Mouse (Mus musculus) kidney, postnatal 0 days (tissue): Measurements from ENCODE around the gene Map2k1. TPM values are rescaled to one million over a fixed set of nuclear protein-coding genes. Genes with fewer than 3 reads are reported as not detected.
"Not testable (repeated sequence)": the region's sequence is repeated elsewhere in the genome, so short reads cannot be mapped to it uniquely, and the experiment has no call there.

Experiments
- ATAC-seq: fragments of 200-750 bp; cut with Nextera tagmentation; replicated peaks from 2 replicates; pipeline ENCODE4 v1.8.0; 2017; ENCODE audit warnings: low read depth, moderate number of reproducible peaks, moderate TSS enrichment, moderate library complexity; ENCODE audit not compliant: low FRiP score
- DNase-seq: peaks from one replicate; pipeline ENCODE4 v3.0.0-alpha.2; 2016; ENCODE audit warnings: low spot score
- H3K27ac ChIP-seq: fragments of 300-500 bp; sonication (generic); 2 replicates; pipeline ENCODE4 v1.5.1; 2014; ENCODE audit warnings: mild to moderate bottlenecking
- H3K27me3 ChIP-seq: fragments of 300-500 bp; sonication (generic); 2 replicates; pipeline ENCODE4 v1.6.1; 2014; ENCODE audit warnings: low read length, mixed read lengths; ENCODE audit not compliant: insufficient read depth
- H3K36me3 ChIP-seq: fragments of 300-500 bp; sonication (generic); 2 replicates; pipeline ENCODE4 v1.6.1; 2014; ENCODE audit warnings: low read length, mixed read lengths; ENCODE audit not compliant: insufficient read depth
- H3K4me1 ChIP-seq: fragments of 300-500 bp; sonication (generic); replicated peaks from 2 replicates; pipeline ENCODE4 v1.6.1; 2014; ENCODE audit warnings: antibody characterized with exemption, low read length, mixed read lengths; ENCODE audit not compliant: insufficient read depth
- H3K4me2 ChIP-seq: fragments of 300-500 bp; sonication (generic); 2 replicates; pipeline ENCODE4 v1.6.1; 2014; ENCODE audit warnings: mild to moderate bottlenecking, low read length, moderate library complexity, mixed read lengths
- H3K4me3 ChIP-seq: fragments of 300-500 bp; sonication (generic); replicated peaks from 2 replicates; pipeline ENCODE4 v1.5.1; 2014; ENCODE audit warnings: low read depth, low read length
- H3K9ac ChIP-seq: fragments of 300-500 bp; sonication (generic); 2 replicates; pipeline ENCODE4 v1.6.1; 2014; ENCODE audit warnings: low read depth, low read length
- H3K9me3 ChIP-seq: fragments of 300-500 bp; sonication (generic); replicated peaks from 2 replicates; pipeline ENCODE4 v1.6.1; 2016; ENCODE audit warnings: low read length, inconsistent platforms, mixed read lengths
- CTCF ChIP-seq: IDR thresholded peaks from 2 replicates; pipeline ENCODE4 v1.5.1; 2016; ENCODE audit warnings: antibody characterized with exemption, low read depth, mild to moderate bottlenecking, moderate library complexity
- WGBS: fragments of 180-500 bp; shearing (Covaris S2); extraction: QIAGEN DNeasy Blood & Tissue Kit; methylation state at CpG from one replicate; pipeline ENCODE4 v1.1.7; 2014; 5-methylcytosine and 5-hydroxymethylcytosine counted together
- polyA plus RNA-seq: library from polyadenylated mRNA; unstranded; fragments of >200 nt; fragmentation: Nextera tagmentation; extraction: Ambion mirVana; gene quantifications from 2 replicates; pipeline ENCODE4 v1.2.1, GENCODE M21; 2015

The Map2k1 gene
- polyA plus RNA-seq, 1 experiment from 2014 or later: 81.6 TPM

DNA sequence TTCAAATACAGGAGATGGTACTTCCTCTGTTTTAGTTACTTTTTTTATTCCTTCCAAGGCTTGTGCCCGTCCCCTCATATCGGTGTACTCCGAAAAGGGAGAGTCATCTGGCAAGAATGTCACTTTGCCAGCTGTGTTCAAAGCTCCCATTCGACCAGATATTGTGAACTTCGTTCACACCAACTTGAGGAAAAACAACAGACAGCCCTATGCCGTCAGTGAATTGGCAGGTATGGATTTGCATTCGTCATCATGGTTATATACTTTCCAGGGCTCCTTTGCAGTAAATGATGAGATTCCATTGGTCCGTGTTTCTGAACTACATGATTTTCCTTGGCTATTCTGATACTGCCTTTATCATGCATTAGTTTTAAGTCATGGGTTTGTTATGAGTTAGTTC is 78.7 kb downstream of the Map2k1 start:
- DNase-seq (no peak), ATAC-seq (no peak)
- 60% methylated on average over 8 of the region's 8 CpGs for WGBS
- Histone ChIP-seq H3K4me2 (peak overlapping the region; percentile 62), H3K4me3 (0 out of 2 replicates have a peak overlapping the region, but pooled peaks have one; percentile 98), H3K9ac (0 out of 2 replicates have a peak overlapping the region, but pooled peaks have one; percentile 95), H3K9me3 (no peaks in the 10 kb centered on the region), H3K27ac (no peak overlapping the region), H3K4me1 (peaks cover 5% of the 10 kb centered on the region; the same call in 1 of the 2 replicates), H3K36me3 (peaks cover 32% of the 10 kb centered on the region), H3K27me3 (no peaks in the 10 kb centered on the region)
- no peak for TF ChIP-seq CTCF

- ATAC-seq: no peak
- Histone ChIP-seq H3K4me2 (peak overlapping the region; percentile 62), H3K9me3 (no peaks in the 10 kb centered on the region), H3K9ac (peak overlapping the region; percentile 95), H3K4me3 (peak overlapping the region; percentile 98), H3K4me1 (peaks cover 3% of the 10 kb centered on the region; the same call in 1 of the 2 replicates), H3K27me3 (no peaks in the 10 kb centered on the region), H3K27ac (no peak overlapping the region), H3K36me3 (peaks cover 32% of the 10 kb centered on the region)
- no peak for DNase-seq
- no peak for TF ChIP-seq CTCF
Measured at GRCm38 (mm10) chr9:64174341-64174740, 79.1 kb downstream of the Map2k1 start.

DNA sequence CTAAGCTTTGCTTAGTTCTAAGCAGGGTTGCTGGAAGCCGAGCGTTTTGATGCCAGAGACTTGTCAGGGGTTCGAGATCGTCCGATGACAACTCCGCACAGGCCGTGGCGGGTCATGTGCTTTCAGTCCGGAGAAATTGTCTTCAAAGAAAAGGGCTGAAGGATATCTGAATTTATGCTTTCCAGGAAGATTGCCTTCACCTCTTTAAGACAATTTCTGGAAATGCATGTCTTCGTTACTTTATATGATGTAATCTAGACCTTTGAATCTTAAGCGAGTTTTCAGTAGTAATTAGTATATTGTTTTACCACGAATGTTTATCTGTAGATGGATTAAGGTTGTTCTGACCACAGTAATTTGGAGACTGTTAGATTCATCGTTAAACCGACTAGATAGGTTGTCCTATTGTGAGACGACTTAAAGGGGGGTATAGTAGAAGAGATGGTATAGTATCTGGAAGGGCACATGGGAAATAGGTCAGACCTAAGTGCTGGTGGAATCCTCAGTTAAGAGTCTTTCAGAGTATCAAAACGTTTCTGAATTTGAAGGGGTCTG is 79.7 kb downstream of the Map2k1 start:
- WGBS: under 1% methylated on average over 16 of the region's 16 CpGs
- H3K27ac ChIP-seq: peak overlapping the region; percentile 85
- no peak for ATAC-seq
- peaks cover 32% of the 10 kb centered on the region for H3K36me3 ChIP-seq
- no peaks in the 10 kb centered on the region for H3K9me3 ChIP-seq
- no peaks in the 10 kb centered on the region for H3K27me3 ChIP-seq
- H3K4me3 ChIP-seq: peak overlapping the region; percentile 98
- peak overlapping the region; percentile 95 for H3K9ac ChIP-seq
- TF ChIP-seq CTCF: no peak
- H3K4me1 ChIP-seq: peaks cover 3% of the 10 kb centered on the region; the same call in 1 of the 2 replicates
- H3K4me2 ChIP-seq: peak overlapping the region; percentile 62
- no peak for DNase-seq

DNA sequence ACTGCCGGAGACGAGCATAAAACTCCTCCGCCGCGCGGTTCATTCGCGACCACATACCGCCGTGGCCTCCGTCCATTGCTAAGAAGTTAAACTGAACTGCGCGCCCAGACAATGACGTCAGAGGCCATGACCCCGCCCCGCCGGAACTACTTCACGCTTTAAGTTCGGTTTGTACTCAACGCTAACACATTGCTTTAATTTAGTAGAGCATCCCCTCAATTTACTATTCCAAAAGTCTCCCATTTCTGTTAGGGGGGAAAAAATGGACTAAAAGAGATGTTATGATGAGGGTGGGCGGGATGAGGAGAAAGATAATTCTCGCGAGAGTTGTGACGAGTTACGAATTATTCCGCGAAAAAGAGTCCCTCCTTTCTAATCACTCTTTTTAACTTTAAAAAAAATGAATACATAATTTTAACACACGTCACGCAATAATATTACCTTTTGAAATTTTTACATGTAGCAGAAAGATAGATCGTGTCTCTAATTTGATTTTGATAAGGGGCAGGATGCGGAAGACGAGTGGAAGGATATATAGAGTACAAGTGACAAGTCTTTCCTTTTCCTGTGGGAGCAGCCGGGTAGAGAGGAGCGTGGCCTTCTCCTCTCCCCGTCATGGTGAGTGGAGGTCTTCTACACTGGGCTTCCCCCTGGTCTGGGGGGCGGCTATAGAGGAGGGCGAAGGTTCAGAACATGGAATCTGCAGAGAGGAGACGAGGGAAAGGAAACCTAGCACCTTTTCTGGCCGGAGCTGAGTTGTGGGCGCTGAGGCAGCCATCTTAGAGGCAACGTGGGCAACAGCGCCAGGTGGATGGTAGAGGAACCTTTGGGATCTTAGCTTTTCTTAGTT is 80.4 kb downstream of the Map2k1 start, which contains the start of the genes Zwilch and Rpl4:
Gene Zwilch (minus strand): TSS at position 289 of the 850 bp plus-strand sequence.
Gene Rpl4 (plus strand): TSS at position 560 of the 850 bp plus-strand sequence.
- peak within 1 kb of the TSS; percentile 85 for H3K27ac ChIP-seq
- H3K4me3 ChIP-seq: peak within 1 kb of the TSS; percentile 98
- DNase-seq: peak; percentile 95
- H3K36me3 ChIP-seq: peaks cover 29% of the 10 kb centered on the region
- H3K4me2 ChIP-seq: peak within 1 kb of the TSS; percentile 62
- H3K9ac ChIP-seq: peak within 1 kb of the TSS; percentile 95
- H3K9me3 ChIP-seq: no peaks in the 10 kb centered on the region
- WGBS: under 1% methylated on average over 42 of the region's 42 CpGs
- no peaks in the 10 kb centered on the region for H3K27me3 ChIP-seq
- TF ChIP-seq CTCF: peak; percentile 26; the same call in 1 of the 2 replicates
- H3K4me1 ChIP-seq: peaks cover 3% of the 10 kb centered on the region; the same call in 1 of the 2 replicates
- ATAC-seq: peak; percentile 87

GRCm38 (mm10) chr9:64172145-64172815 is 81.2 kb downstream of the Map2k1 start:
- no peak for TF ChIP-seq CTCF
- Histone ChIP-seq H3K27me3 (no peaks in the 10 kb centered on the region), H3K27ac (peak overlapping the region; percentile 85), H3K9ac (peak overlapping the region; percentile 95), H3K36me3 (peaks cover 21% of the 10 kb centered on the region), H3K4me1 (peaks cover 3% of the 10 kb centered on the region; the same call in 1 of the 2 replicates), H3K4me3 (peak overlapping the region; percentile 98), H3K4me2 (peak overlapping the region; percentile 62), H3K9me3 (no peaks in the 10 kb centered on the region)
- DNase-seq (no peak), ATAC-seq (peak; percentile 62)
- 3% methylated on average over 18 of the region's 18 CpGs for WGBS

- DNase-seq, H3K4me1 ChIP-seq: not testable (repeated sequence)
Measured at GRCm38 (mm10) chr9:64169967-64170366, 83.5 kb downstream of the Map2k1 start.

More at GRCm38 (mm10) chr9:64169967-64170366, 83.5 kb downstream of the Map2k1 start:
- not testable (repeated sequence) for H3K36me3 ChIP-seq, H3K9ac ChIP-seq, H3K27me3 ChIP-seq, ATAC-seq, H3K4me3 ChIP-seq, H3K27ac ChIP-seq, H3K9me3 ChIP-seq, H3K4me2 ChIP-seq
- 91% methylated on average over 3 of the region's 3 CpGs for WGBS
